Mouse (Mus musculus): ENCODE data around the gene Nfia. TPM values are rescaled to one million over a fixed set of nuclear protein-coding genes. Genes with fewer than 3 reads are reported as not detected.
A peak's percentile ranks its signal among the peaks of the same experiment; 100 is the strongest.

Gene Nfia
- polyA plus RNA-seq, 1 experiment from 2014 or later = 23.5 TPM

GRCm38 (mm10) chr4:97840227-97841062 lies 67.9 kb downstream of the Nfia start:
- WGBS = 62% methylated on average over 8 of the region's 8 CpGs
- Histone ChIP-seq H3K9me3 (replicated peaks; ENCODE audit: control insufficient read depth, low read length) (no peaks in the 10 kb centered on the region), H3K4me1 (ENCODE audit: control insufficient read depth, insufficient read depth, low read length) (peaks cover 7% of the 10 kb centered on the region), H3K27ac (replicated peaks; ENCODE audit: low read depth, low read length) (no peak overlapping the region), H3K9ac (replicated peaks; ENCODE audit: low read length) (no peak overlapping the region), H3K27me3 (ENCODE audit: control insufficient read depth, insufficient read depth, low read length) (no peaks in the 10 kb centered on the region), H3K36me3 (replicated peaks; ENCODE audit: control insufficient read depth, insufficient read depth, low read depth, low read length) (no peaks in the 10 kb centered on the region), H3K4me3 (ENCODE audit: low read depth, low read length) (no peak overlapping the region), H3K4me2 (ENCODE audit: low read depth, low read length) (no peak overlapping the region)
- no peak for DNase-seq (ENCODE audit: low spot score)
- ATAC-seq (replicated peaks; ENCODE audit: insufficient number of reproducible peaks, low FRiP score, low TSS enrichment, low read depth) = no peak

GRCm38 (mm10) chr4:97841063-97841595 lies 68.6 kb downstream of the Nfia start:
- WGBS = 62% methylated on average over 4 of the region's 4 CpGs
- ATAC-seq (replicated peaks; ENCODE audit: insufficient number of reproducible peaks, low FRiP score, low TSS enrichment, low read depth) = no peak
- Histone ChIP-seq H3K4me1 (ENCODE audit: control insufficient read depth, insufficient read depth, low read length) (peaks cover 7% of the 10 kb centered on the region), H3K4me2 (ENCODE audit: low read depth, low read length) (no peak overlapping the region), H3K27ac (replicated peaks; ENCODE audit: low read depth, low read length) (no peak overlapping the region), H3K36me3 (replicated peaks; ENCODE audit: control insufficient read depth, insufficient read depth, low read depth, low read length) (no peaks in the 10 kb centered on the region), H3K9ac (replicated peaks; ENCODE audit: low read length) (no peak overlapping the region), H3K4me3 (ENCODE audit: low read depth, low read length) (no peak overlapping the region), H3K9me3 (replicated peaks; ENCODE audit: control insufficient read depth, low read length) (no peaks in the 10 kb centered on the region), H3K27me3 (ENCODE audit: control insufficient read depth, insufficient read depth, low read length) (no peaks in the 10 kb centered on the region)
- DNase-seq (ENCODE audit: low spot score) = no peak

GRCm38 (mm10) chr4:97841745-97842144 lies 69.2 kb downstream of the Nfia start:
- Histone ChIP-seq H3K27ac (replicated peaks; ENCODE audit: low read depth, low read length) (no peak overlapping the region), H3K4me2 (ENCODE audit: low read depth, low read length) (no peak overlapping the region), H3K4me1 (ENCODE audit: control insufficient read depth, insufficient read depth, low read length) (peaks cover 7% of the 10 kb centered on the region), H3K27me3 (ENCODE audit: control insufficient read depth, insufficient read depth, low read length) (no peaks in the 10 kb centered on the region), H3K4me3 (ENCODE audit: low read depth, low read length) (no peak overlapping the region), H3K9ac (replicated peaks; ENCODE audit: low read length) (no peak overlapping the region), H3K36me3 (replicated peaks; ENCODE audit: control insufficient read depth, insufficient read depth, low read depth, low read length) (no peaks in the 10 kb centered on the region), H3K9me3 (replicated peaks; ENCODE audit: control insufficient read depth, low read length) (no peaks in the 10 kb centered on the region)
- DNase-seq (ENCODE audit: low spot score) = no peak
- no peak for ATAC-seq (replicated peaks; ENCODE audit: insufficient number of reproducible peaks, low FRiP score, low TSS enrichment, low read depth)
- WGBS = 86% methylated on average over 5 of the region's 5 CpGs

- no peaks in the 10 kb centered on the region for H3K36me3 ChIP-seq (replicated peaks; ENCODE audit: control insufficient read depth, insufficient read depth, low read depth, low read length)
- H3K27ac ChIP-seq (replicated peaks; ENCODE audit: low read depth, low read length) = no peak overlapping the region; the same call in 1 of the 2 replicates
- H3K4me1 ChIP-seq (ENCODE audit: control insufficient read depth, insufficient read depth, low read length) = peaks cover 7% of the 10 kb centered on the region
- H3K9me3 ChIP-seq (replicated peaks; ENCODE audit: control insufficient read depth, low read length) = no peaks in the 10 kb centered on the region
- H3K4me3 ChIP-seq (ENCODE audit: low read depth, low read length) = no peak overlapping the region
- WGBS = 51% methylated on average over 15 of the region's 15 CpGs
- no peaks in the 10 kb centered on the region for H3K27me3 ChIP-seq (ENCODE audit: control insufficient read depth, insufficient read depth, low read length)
- no peak overlapping the region for H3K9ac ChIP-seq (replicated peaks; ENCODE audit: low read length)
- no peak overlapping the region for H3K4me2 ChIP-seq (ENCODE audit: low read depth, low read length)
- ATAC-seq (replicated peaks; ENCODE audit: insufficient number of reproducible peaks, low FRiP score, low TSS enrichment, low read depth) (no peak), DNase-seq (ENCODE audit: low spot score) (peak; percentile 30)
These were observed 71.6 kb downstream of the Nfia start for GRCm38 (mm10) chr4:97843981-97844690.

GRCm38 (mm10) chr4:97844899-97845298 lies 72.4 kb downstream of the Nfia start:
- no peak for ATAC-seq (replicated peaks; ENCODE audit: insufficient number of reproducible peaks, low FRiP score, low TSS enrichment, low read depth)
- H3K4me1 ChIP-seq (ENCODE audit: control insufficient read depth, insufficient read depth, low read length) = peaks cover 4% of the 10 kb centered on the region

GRCm38 (mm10) chr4:97847653-97848052 lies 75.1 kb downstream of the Nfia start:
- Histone ChIP-seq H3K9me3 (replicated peaks; ENCODE audit: control insufficient read depth, low read length) (no peaks in the 10 kb centered on the region), H3K36me3 (replicated peaks; ENCODE audit: control insufficient read depth, insufficient read depth, low read depth, low read length) (no peaks in the 10 kb centered on the region), H3K4me3 (ENCODE audit: low read depth, low read length) (no peak overlapping the region), H3K27ac (replicated peaks; ENCODE audit: low read depth, low read length) (no peak overlapping the region), H3K4me2 (ENCODE audit: low read depth, low read length) (no peak overlapping the region), H3K4me1 (ENCODE audit: control insufficient read depth, insufficient read depth, low read length) (peaks cover 2% of the 10 kb centered on the region; the same call in 1 of the 2 replicates), H3K9ac (replicated peaks; ENCODE audit: low read length) (no peak overlapping the region), H3K27me3 (ENCODE audit: control insufficient read depth, insufficient read depth, low read length) (no peaks in the 10 kb centered on the region)
- DNase-seq (ENCODE audit: low spot score) (no peak), ATAC-seq (replicated peaks; ENCODE audit: insufficient number of reproducible peaks, low FRiP score, low TSS enrichment, low read depth) (no peak)
- WGBS = 49% methylated on average over 5 of the region's 5 CpGs

More at GRCm38 (mm10) chr4:97844899-97845298, 72.4 kb downstream of the Nfia start:
- 14% methylated on average over 6 of the region's 6 CpGs for WGBS
- Histone ChIP-seq H3K36me3 (replicated peaks; ENCODE audit: control insufficient read depth, insufficient read depth, low read depth, low read length) (no peaks in the 10 kb centered on the region), H3K27ac (replicated peaks; ENCODE audit: low read depth, low read length) (no peak overlapping the region; the same call in 1 of the 2 replicates), H3K27me3 (ENCODE audit: control insufficient read depth, insufficient read depth, low read length) (no peaks in the 10 kb centered on the region), H3K4me3 (ENCODE audit: low read depth, low read length) (no peak overlapping the region), H3K4me2 (ENCODE audit: low read depth, low read length) (peak overlapping the region; percentile 7; the same call in 1 of the 2 replicates), H3K9ac (replicated peaks; ENCODE audit: low read length) (no peak overlapping the region), H3K9me3 (replicated peaks; ENCODE audit: control insufficient read depth, low read length) (no peaks in the 10 kb centered on the region)
- DNase-seq (ENCODE audit: low spot score) = peak; percentile 77

- Histone ChIP-seq H3K9ac (replicated peaks; ENCODE audit: low read length) (no peak overlapping the region), H3K27me3 (ENCODE audit: control insufficient read depth, insufficient read depth, low read length) (no peaks in the 10 kb centered on the region), H3K4me3 (ENCODE audit: low read depth, low read length) (no peak overlapping the region), H3K4me1 (ENCODE audit: control insufficient read depth, insufficient read depth, low read length) (no peaks in the 10 kb centered on the region), H3K9me3 (replicated peaks; ENCODE audit: control insufficient read depth, low read length) (no peaks in the 10 kb centered on the region), H3K27ac (replicated peaks; ENCODE audit: low read depth, low read length) (no peak overlapping the region), H3K36me3 (replicated peaks; ENCODE audit: control insufficient read depth, insufficient read depth, low read depth, low read length) (no peaks in the 10 kb centered on the region), H3K4me2 (ENCODE audit: low read depth, low read length) (no peak overlapping the region)
- 88% methylated on average over 3 of the region's 3 CpGs for WGBS
- DNase-seq (ENCODE audit: low spot score) (no peak), ATAC-seq (replicated peaks; ENCODE audit: insufficient number of reproducible peaks, low FRiP score, low TSS enrichment, low read depth) (no peak)
These were observed 78.5 kb downstream of the Nfia start for GRCm38 (mm10) chr4:97850991-97851390.

GRCm38 (mm10) chr4:97851698-97852097 lies 79.2 kb downstream of the Nfia start:
- H3K36me3 ChIP-seq (replicated peaks; ENCODE audit: control insufficient read depth, insufficient read depth, low read depth, low read length) = no peaks in the 10 kb centered on the region

More at GRCm38 (mm10) chr4:97851698-97852097, 79.2 kb downstream of the Nfia start:
- no peaks in the 10 kb centered on the region for H3K4me1 ChIP-seq (ENCODE audit: control insufficient read depth, insufficient read depth, low read length)
- ATAC-seq (replicated peaks; ENCODE audit: insufficient number of reproducible peaks, low FRiP score, low TSS enrichment, low read depth) = no peak
- H3K4me3 ChIP-seq (ENCODE audit: low read depth, low read length) = no peak overlapping the region
- peak; percentile 47 for DNase-seq (ENCODE audit: low spot score)
- no peaks in the 10 kb centered on the region for H3K9me3 ChIP-seq (replicated peaks; ENCODE audit: control insufficient read depth, low read length)
- 37% methylated on average over 5 of the region's 5 CpGs for WGBS
- no peak overlapping the region for H3K4me2 ChIP-seq (ENCODE audit: low read depth, low read length)
- no peak overlapping the region for H3K27ac ChIP-seq (replicated peaks; ENCODE audit: low read depth, low read length)
- no peak overlapping the region for H3K9ac ChIP-seq (replicated peaks; ENCODE audit: low read length)
- H3K27me3 ChIP-seq (ENCODE audit: control insufficient read depth, insufficient read depth, low read length) = no peaks in the 10 kb centered on the region
